Mouse (Mus musculus) lung, postnatal 36 days (tissue): ENCODE measurements at regions not wholly inside any gene's neighbourhood (a gene's known extent, or its start where the extent isn't known, plus 50 kb on each side); places are given as distances from the start of the nearest gene placed in this dataset.

Experiments
- DNase-seq: peaks from one replicate; pipeline ENCODE4 v3.0.0; 2022; ENCODE audit warnings: mixed read lengths

GRCm38 (mm10) chr5:64500413-64500812, 302.8 kb upstream of the Klf3 start:
- DNase-seq = peak; percentile 24

DNA sequence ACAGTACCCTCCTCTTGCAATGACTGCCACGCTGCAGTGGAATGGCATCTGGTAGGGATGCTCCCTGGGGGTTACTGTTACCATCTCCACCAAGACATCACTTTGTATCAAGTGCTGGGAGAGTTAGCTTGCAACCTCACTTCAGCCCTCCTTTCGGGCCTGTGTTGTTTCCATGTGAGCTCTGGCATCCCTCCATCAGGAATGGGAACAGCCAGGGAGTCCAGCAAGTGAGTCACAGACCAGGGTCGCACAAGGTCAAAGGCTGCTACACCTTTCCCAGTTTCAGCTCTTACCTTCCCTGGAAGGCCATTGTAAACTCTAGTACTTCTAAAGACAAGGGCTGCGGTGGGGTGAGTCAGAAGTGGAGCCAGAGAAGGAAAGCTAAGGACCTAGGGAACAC, 302.3 kb upstream of the Klf3 start:
- DNase-seq = peak; percentile 53

- peak; percentile 41 for DNase-seq
Measured at GRCm38 (mm10) chr5:64501746-64502145, 301.4 kb upstream of the Klf3 start.

DNA sequence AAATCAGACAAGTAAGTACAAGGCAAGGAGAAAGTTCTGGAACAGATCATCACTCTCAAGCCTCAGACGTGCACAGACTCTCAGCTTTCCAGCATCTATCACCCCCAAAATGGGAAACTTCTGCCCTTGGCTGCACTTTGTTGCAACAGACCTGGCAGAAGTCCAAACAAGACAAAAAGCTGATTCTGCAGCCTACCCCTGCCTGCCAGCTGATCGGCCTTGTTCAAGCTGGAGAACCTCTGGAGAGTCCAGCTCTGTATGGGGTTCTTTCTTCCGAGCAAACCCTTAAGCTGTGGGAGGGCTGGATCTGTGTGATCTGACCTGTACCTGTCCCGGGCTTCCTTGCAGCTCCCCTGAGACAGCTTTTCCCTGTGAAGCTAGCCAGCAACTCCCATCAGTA, 299.7 kb upstream of the Klf3 start:
- peak; percentile 78 for DNase-seq

- DNase-seq = no peak
Measured at GRCm38 (mm10) chr5:64504507-64504906, 298.7 kb upstream of the Klf3 start.

- peak; percentile 83 for DNase-seq
Measured at GRCm38 (mm10) chr5:64505227-64505834, 297.9 kb upstream of the Klf3 start.

- peak; percentile 91 for DNase-seq
Measured at GRCm38 (mm10) chr5:64505835-64506600, 297.2 kb upstream of the Klf3 start.

GRCm38 (mm10) chr5:64508565-64508964, 294.6 kb upstream of the Klf3 start:
- DNase-seq = no peak

- peak; percentile 43 for DNase-seq
Measured at GRCm38 (mm10) chr5:64513155-64513945, 289.8 kb upstream of the Klf3 start.

DNA sequence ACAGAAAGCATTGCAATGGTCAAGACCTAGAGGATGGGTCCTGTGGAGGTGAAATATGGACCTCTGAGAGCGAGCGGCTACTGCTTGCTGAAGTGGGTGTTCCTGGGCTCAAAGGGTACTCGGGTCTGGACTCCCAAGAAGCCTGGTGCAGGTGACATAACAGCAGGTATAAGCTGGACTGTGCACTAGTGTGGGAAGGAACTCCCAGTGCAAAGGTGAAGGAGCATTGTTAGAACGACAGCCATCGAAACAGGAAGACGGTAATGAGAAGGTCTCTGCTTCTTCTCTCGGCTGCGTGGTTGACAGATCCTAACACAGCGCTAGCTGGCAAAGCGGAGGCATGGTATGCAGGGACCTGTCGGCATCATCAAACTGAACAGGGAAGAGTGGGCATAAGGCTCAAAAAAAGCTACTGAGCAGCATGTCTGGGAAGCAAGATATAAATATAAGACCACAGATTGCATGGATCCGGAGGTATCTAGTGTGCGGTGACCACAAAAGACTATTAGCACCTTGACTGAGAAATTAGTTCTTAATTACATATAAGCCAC, 287.0 kb upstream of the Klf3 start:
- DNase-seq = no peak

GRCm38 (mm10) chr5:64517241-64517640, 285.9 kb upstream of the Klf3 start:
- DNase-seq = no peak

DNA sequence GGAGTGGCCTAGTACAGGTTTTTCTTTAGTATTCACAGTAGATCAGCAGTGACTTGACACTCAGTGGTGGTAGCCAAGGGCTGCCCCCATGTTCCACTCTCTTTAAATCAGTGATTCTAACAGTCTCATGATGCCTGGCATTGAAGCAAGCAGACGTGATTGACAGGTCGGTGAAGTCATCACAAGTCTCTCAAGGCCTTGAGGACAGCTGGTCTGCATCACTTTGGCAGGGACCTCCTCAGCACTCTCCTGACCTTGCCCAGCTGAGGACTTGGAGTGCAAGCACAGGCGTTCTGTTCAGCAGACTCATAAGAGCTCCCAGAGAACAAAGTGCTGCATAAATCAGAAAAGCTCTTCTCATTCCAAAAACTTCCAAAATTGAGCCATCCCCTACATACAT, 285.4 kb upstream of the Klf3 start:
- peak; percentile 71 for DNase-seq

DNA sequence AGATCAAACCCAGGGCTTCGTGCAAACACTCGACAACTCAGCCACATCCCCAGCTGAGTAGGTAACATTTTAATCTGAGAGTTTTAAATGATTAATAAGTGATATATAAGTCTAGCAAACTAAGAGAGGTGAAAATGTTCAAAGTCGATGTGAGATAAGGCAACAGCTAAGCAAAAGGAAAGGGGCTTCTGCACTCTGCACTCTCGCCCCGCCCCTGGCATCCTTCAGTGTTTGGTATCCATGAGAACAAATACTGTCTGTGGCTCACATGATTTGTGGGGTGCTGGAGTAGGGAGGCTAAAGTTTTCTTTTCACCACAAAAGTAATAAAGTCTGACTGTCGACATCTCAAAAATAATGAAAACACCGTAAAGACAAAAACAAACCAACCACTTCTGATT, 284.2 kb upstream of the Klf3 start:
- DNase-seq = peak; percentile 25

DNA sequence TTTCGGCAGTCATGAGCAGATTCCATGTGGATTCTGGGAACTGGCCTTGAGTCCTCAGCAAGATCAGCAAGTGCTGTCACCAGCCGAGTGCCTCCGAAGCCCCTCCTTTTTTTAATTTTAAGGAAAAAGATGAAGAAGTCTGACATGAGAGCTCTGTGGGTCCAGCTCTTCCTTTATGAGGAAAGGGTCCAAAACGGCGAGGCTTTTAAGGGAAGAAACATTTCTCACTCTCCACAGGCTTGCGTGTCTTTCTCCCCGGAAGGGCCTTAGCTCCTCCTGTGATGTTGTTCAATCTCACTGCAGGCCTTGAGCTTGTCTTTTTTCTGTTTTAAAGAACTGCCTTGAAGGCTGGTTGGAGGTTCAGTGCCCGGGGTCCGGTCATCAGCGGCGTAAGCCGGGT, 283.5 kb upstream of the Klf3 start:
- DNase-seq = no peak

DNA sequence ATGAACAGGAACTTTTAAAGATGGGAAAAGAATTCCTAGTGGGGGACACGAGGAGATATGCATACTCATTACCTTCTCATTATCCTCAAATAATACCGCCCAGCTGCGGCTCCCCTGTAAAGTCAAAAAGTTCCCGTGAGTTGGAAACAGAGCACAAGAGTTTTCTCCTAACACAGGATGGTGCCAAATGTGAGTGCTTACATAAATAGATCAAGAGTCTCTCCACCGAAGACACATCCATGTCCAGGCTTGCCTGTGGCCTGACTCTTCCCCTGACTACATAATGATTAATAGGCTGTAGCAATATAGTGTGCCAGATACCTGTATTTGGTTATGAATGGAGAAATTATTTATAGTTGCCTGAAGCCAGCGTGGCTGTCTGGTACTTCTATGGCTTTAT, 281.8 kb upstream of the Klf3 start:
- DNase-seq = no peak

DNA sequence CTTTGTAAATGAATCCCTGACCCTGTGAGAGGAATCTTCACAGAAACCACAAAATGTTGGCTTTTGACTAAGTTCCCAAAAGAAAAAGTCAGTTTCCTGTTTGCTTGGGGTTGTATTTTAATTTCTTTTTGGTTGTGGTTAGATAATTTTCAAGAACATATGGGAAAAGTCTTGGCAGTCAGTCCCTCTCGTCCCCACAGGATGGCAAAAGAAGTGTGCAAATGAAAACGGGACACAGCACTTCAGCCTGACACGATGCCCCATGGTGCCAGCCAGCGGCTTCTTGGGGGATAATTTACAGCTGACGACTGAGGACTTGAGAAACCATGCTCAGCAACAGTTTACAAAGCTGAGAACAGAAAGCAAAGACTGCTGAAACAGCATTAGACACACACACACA, 281.2 kb upstream of the Klf3 start:
- peak; percentile 17 for DNase-seq

GRCm38 (mm10) chr5:64526521-64526920, 276.7 kb upstream of the Klf3 start:
- DNase-seq = no peak

- no peak for DNase-seq
Measured at GRCm38 (mm10) chr5:64527962-64528361, 275.2 kb upstream of the Klf3 start.

DNA sequence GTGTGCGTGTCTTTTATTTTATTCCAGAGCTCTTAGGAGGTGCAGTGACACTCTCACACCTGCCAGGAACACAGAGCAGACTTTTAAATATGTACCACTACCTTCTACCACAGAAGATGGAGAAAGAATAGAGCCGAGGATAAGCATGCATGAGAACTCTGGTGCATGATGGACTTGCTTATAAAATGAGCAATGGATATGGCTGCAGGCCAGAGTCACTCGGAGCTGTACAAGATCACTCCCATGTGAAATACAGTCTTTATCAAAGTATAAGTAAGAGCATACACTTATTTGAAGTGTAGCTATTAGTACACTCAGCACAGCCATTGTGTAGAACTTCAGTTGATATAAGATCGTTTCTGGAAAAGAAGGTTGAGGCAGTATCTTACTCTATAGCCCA, 268.8 kb upstream of the Klf3 start:
- no peak for DNase-seq

DNA sequence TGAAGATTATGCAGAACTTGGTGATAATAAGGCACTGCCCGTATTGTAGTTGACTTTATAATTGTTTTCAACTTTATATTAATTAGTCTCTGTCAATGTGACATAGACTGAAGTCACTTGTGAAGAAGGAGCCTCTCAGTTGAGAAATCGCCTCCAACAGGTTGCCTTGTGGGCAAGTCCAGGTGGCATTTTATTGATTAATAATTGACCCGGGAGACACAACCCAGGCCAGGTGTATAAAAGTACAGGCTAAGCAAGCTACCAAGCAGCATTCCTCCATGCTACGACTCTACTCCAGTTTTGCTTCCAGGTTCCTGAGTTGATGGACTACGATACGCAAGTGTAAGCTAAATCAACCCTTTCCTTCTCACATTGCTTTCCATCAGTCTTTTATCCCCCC, 268.2 kb upstream of the Klf3 start:
- no peak for DNase-seq

DNA sequence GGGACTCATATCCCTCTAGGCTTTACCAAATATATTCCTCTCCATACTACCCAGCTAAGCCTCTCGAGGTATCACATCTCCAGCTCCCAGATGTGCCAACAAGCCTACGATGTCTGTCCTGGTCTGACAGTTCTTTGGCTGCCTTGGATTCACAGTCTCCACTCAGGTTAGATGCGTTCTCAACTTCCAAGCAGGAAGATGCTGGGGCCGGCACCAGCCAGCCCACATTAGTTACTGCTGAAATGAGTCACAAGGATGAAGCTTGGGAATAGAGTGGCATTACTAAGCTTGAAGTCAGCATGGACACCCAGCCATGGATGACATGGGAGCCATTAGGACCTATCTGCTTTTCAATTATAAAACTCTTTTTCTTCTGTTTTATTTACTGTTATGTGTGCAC, 267.6 kb upstream of the Klf3 start:
- DNase-seq = no peak

GRCm38 (mm10) chr5:64536393-64537112, 266.6 kb upstream of the Klf3 start:
- peak; percentile 75 for DNase-seq
